Mouse (Mus musculus): Measurements from ENCODE around the gene Pls1. TPM values are rescaled to one million over a fixed set of nuclear protein-coding genes. Genes with fewer than 3 reads are reported as not detected.

Gene Pls1
- 0.65 and 0.69 TPM in 2 replicates for polyA plus RNA-seq (2012; ENCODE audit: low replicate concordance)

GRCm38 (mm10) chr9:95844825-95845460 is at the start of gene Pls1:
Gene Pls1 (minus strand): TSS chr9:95845311.

GRCm38 (mm10) chr9:95857414-95858026 is 12.4 kb upstream of the Pls1 start, which contains the start of gene Atr:
Gene Atr (plus strand): TSS chr9:95857597.

GRCm38 (mm10) chr9:95750037-95750511 is 95.0 kb downstream of the Pls1 start, which contains the start of gene Trpc1:
Gene Trpc1 (minus strand): TSS chr9:95750375.

Other genes with a start within 250 kb of the Pls1 start
- gene Pcolce2, start 207.7 kb downstream of the Pls1 start, polyA plus RNA-seq (2012; ENCODE audit: low replicate concordance) = 0.45 and 0.49 TPM in 2 replicates
- 0.46 and 2.0 TPM in 2 replicates for gene Trpc1, start 94.9 kb downstream of the Pls1 start, polyA plus RNA-seq (2012; ENCODE audit: low replicate concordance)
- 2.4 and 4.6 TPM in 2 replicates for gene Atr, start 12.3 kb upstream of the Pls1 start, polyA plus RNA-seq (2012; ENCODE audit: low replicate concordance)
- 3.0 and 3.1 TPM in 2 replicates for gene Xrn1, start 109.4 kb upstream of the Pls1 start, polyA plus RNA-seq (2012; ENCODE audit: low replicate concordance)